Mouse (Mus musculus): ENCODE results near the gene Cmtm3.

Cmtm3 gene

GRCm38 (mm10) chr8:104341106-104341561 is 1.9 kb downstream of the Cmtm3 start:
- DNase-seq (ENCODE audit: extremely low read depth, insufficient read length, low spot score), result peak; percentile 89

GRCm38 (mm10) chr8:104341678-104342077 is 2.5 kb downstream of the Cmtm3 start:
- no peak for DNase-seq (ENCODE audit: extremely low read depth, insufficient read length, low spot score)

GRCm38 (mm10) chr8:104342426-104342825 is 3.2 kb downstream of the Cmtm3 start:
- no peak for DNase-seq (ENCODE audit: extremely low read depth, insufficient read length, low spot score)

- DNase-seq (ENCODE audit: extremely low read depth, insufficient read length, low spot score), result peak; percentile 62
These were observed 4.7 kb downstream of the Cmtm3 start for GRCm38 (mm10) chr8:104343957-104344356.

- DNase-seq (ENCODE audit: extremely low read depth, insufficient read length, low spot score), result no peak
These were observed 5.4 kb downstream of the Cmtm3 start for GRCm38 (mm10) chr8:104344622-104345021.

- DNase-seq (ENCODE audit: extremely low read depth, insufficient read length, low spot score), result no peak
These were observed 7.5 kb downstream of the Cmtm3 start for GRCm38 (mm10) chr8:104346706-104347105.

GRCm38 (mm10) chr8:104348971-104349370 is 9.8 kb downstream of the Cmtm3 start:
- DNase-seq (ENCODE audit: extremely low read depth, insufficient read length, low spot score), result no peak

- peak; percentile 36 for DNase-seq (ENCODE audit: extremely low read depth, insufficient read length, low spot score)
These were observed 10.8 kb downstream of the Cmtm3 start for GRCm38 (mm10) chr8:104350047-104350446.

- DNase-seq (ENCODE audit: extremely low read depth, insufficient read length, low spot score), result no peak
These were observed 14.0 kb downstream of the Cmtm3 start for GRCm38 (mm10) chr8:104353186-104353585.

- no peak for DNase-seq (ENCODE audit: extremely low read depth, insufficient read length, low spot score)
These were observed 15.3 kb downstream of the Cmtm3 start for GRCm38 (mm10) chr8:104354504-104354903.

GRCm38 (mm10) chr8:104358637-104359036 is 19.4 kb downstream of the Cmtm3 start:
- DNase-seq (ENCODE audit: extremely low read depth, insufficient read length, low spot score), result no peak

GRCm38 (mm10) chr8:104359778-104360456 is 20.7 kb downstream of the Cmtm3 start:
- no peak for DNase-seq (ENCODE audit: extremely low read depth, insufficient read length, low spot score)

GRCm38 (mm10) chr8:104365695-104366094 is 26.5 kb downstream of the Cmtm3 start:
- no peak for DNase-seq (ENCODE audit: extremely low read depth, insufficient read length, low spot score)

GRCm38 (mm10) chr8:104367398-104367797 is 28.2 kb downstream of the Cmtm3 start:
- no peak for DNase-seq (ENCODE audit: extremely low read depth, insufficient read length, low spot score)

- no peak for DNase-seq (ENCODE audit: extremely low read depth, insufficient read length, low spot score)
These were observed 30.4 kb downstream of the Cmtm3 start for GRCm38 (mm10) chr8:104369591-104369990.

- DNase-seq (ENCODE audit: extremely low read depth, insufficient read length, low spot score), result peak; percentile 56
These were observed 30.9 kb downstream of the Cmtm3 start for GRCm38 (mm10) chr8:104370071-104370470.

- DNase-seq (ENCODE audit: extremely low read depth, insufficient read length, low spot score), result no peak
These were observed 31.9 kb downstream of the Cmtm3 start for GRCm38 (mm10) chr8:104371121-104371520.

- no peak for DNase-seq (ENCODE audit: extremely low read depth, insufficient read length, low spot score)
These were observed 34.6 kb downstream of the Cmtm3 start for GRCm38 (mm10) chr8:104373779-104374178.

GRCm38 (mm10) chr8:104374269-104374668 is 35.1 kb downstream of the Cmtm3 start:
- DNase-seq (ENCODE audit: extremely low read depth, insufficient read length, low spot score), result no peak

- no peak for DNase-seq (ENCODE audit: extremely low read depth, insufficient read length, low spot score)
These were observed 35.9 kb downstream of the Cmtm3 start for GRCm38 (mm10) chr8:104374864-104375846.

GRCm38 (mm10) chr8:104375959-104376358 is 36.7 kb downstream of the Cmtm3 start:
- DNase-seq (ENCODE audit: extremely low read depth, insufficient read length, low spot score), result no peak

GRCm38 (mm10) chr8:104376669-104377068 is 37.5 kb downstream of the Cmtm3 start:
- no peak for DNase-seq (ENCODE audit: extremely low read depth, insufficient read length, low spot score)
